Mouse (Mus musculus): ENCODE measurements at regions not wholly inside any gene's neighbourhood (a gene's known extent, or its start where the extent isn't known, plus 50 kb on each side); places are given as distances from the start of the nearest gene placed in this dataset.

DNA sequence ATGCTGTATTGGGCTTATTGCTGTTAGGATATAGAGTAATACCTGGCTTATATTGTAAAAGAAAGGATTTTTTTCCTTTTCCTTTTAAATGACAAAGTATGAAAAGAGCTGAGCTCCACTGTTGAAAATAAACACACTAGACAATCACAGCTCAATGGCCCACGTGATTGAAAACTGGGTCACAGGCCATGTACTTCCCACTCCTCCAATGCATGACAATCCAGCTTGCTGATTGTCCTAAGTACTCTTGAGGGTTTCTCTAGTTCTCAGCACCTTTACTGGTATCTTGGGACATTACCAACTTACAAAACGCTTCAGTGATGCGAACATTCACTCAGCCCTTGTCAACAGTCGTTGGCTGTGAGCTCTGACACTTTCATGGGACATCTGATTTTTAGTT, 170.1 kb downstream of the Cth start:
- no peak for TF ChIP-seq CTCF (IDR thresholded peaks at IDR 0.05; ENCODE audit: borderline replicate concordance, extremely low read depth, insufficient read depth, insufficient read length)
- TF ChIP-seq POLR2A (IDR thresholded peaks at IDR 0.05; ENCODE audit: borderline replicate concordance, extremely low read depth, insufficient read depth, insufficient read length, poor library complexity, severe bottlenecking), result no peak

Data from brain, embryonic 14.5 days (tissue).